Mouse (Mus musculus) lung, adult 2 months (tissue): ENCODE measurements around the gene Mustn1.

ENCODE experiments used
- CTCF ChIP-seq: fragments of 200-500 bp; IDR thresholded peaks from 2 replicates; pipeline ENCODE4 v1.5.1; 2011; ENCODE audit warnings: mild to moderate bottlenecking, low read length, control low read depth; ENCODE audit not compliant: insufficient read depth
- POLR2A ChIP-seq: fragments of 200-500 bp; IDR thresholded peaks from 2 replicates; pipeline ENCODE4 v1.6.1; 2011; ENCODE audit warnings: low read depth, mild to moderate bottlenecking, control low read depth, low read length, borderline replicate concordance; ENCODE audit errors: extremely low read depth

DNA sequence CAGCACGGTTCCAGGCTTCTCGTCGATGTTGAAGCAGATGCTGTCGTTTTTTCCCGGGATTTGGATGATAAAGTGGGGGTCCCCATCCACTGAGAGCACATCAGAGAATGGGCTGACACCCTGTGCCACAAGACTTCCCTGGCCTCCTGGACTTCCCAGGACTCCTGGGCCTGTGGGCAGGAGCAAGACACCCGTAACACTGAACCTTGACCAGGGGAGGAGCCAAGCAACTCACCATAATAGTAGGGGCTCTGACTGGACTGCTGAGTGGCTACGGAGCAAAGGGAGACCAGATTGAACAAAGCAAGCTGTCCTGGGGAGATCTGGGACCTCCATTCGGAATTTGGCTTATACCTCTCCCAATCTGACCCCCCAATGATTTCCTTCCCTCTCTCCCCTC, 33.6 kb downstream of the Mustn1 start:
- TF ChIP-seq POLR2A (no peak), CTCF (no peak)
